Mouse (Mus musculus): ENCODE data around the gene B230217C12Rik.

GRCm38 (mm10) chr11:97826414-97826813, 14.2 kb upstream of the B230217C12Rik start:
- TF ChIP-seq CTCF (IDR thresholded peaks at IDR 0.05; ENCODE audit: low read depth) = no peak
- TF ChIP-seq EP300 (optimal IDR thresholded peaks at IDR 0.05) = no peak

Measured in stomach, postnatal 0 days (tissue).